Mouse (Mus musculus): ENCODE measurements at regions not wholly inside any gene's neighbourhood (a gene's known extent, or its start where the extent isn't known, plus 50 kb on each side); places are given as distances from the start of the nearest gene placed in this dataset.

- no peak overlapping the region for H3K4me3 ChIP-seq (ENCODE audit: low read depth, low read length)
- no peaks in the 10 kb centered on the region for H3K36me3 ChIP-seq (ENCODE audit: control insufficient read depth, insufficient read depth, low read length)
- ATAC-seq (ENCODE audit: insufficient number of reproducible peaks, low FRiP score, low TSS enrichment, low read depth) (no peak), DNase-seq (ENCODE audit: low spot score) (no peak)
- no peak overlapping the region for H3K9ac ChIP-seq (ENCODE audit: low read length)
- H3K9me3 ChIP-seq (ENCODE audit: control insufficient read depth, low read length): no peaks in the 10 kb centered on the region
- H3K27ac ChIP-seq (replicated peaks; ENCODE audit: low read depth, low read length): no peak overlapping the region
- H3K4me2 ChIP-seq (ENCODE audit: low read depth, severe bottlenecking): no peak overlapping the region
- H3K27me3 ChIP-seq (ENCODE audit: control insufficient read depth, insufficient read depth, low read length): no peaks in the 10 kb centered on the region
- WGBS: 41% methylated on average over 4 of the region's 4 CpGs
- H3K4me1 ChIP-seq (ENCODE audit: control insufficient read depth, insufficient read depth, low read length): peaks cover 9% of the 10 kb centered on the region
Measured at GRCm38 (mm10) chr8:89273276-89273675, 229.3 kb upstream of the Sall1 start.

GRCm38 (mm10) chr8:89272381-89272815 is 228.4 kb upstream of the Sall1 start:
- Histone ChIP-seq H3K27me3 (ENCODE audit: control insufficient read depth, insufficient read depth, low read length) (no peaks in the 10 kb centered on the region), H3K4me2 (ENCODE audit: low read depth, severe bottlenecking) (peak overlapping the region; percentile 61), H3K36me3 (ENCODE audit: control insufficient read depth, insufficient read depth, low read length) (no peaks in the 10 kb centered on the region), H3K9me3 (ENCODE audit: control insufficient read depth, low read length) (no peaks in the 10 kb centered on the region), H3K4me1 (ENCODE audit: control insufficient read depth, insufficient read depth, low read length) (peaks cover 9% of the 10 kb centered on the region), H3K4me3 (ENCODE audit: low read depth, low read length) (peak overlapping the region; percentile 19), H3K27ac (replicated peaks; ENCODE audit: low read depth, low read length) (no peak overlapping the region), H3K9ac (ENCODE audit: low read length) (peak overlapping the region; percentile 40)
- no peak for ATAC-seq (ENCODE audit: insufficient number of reproducible peaks, low FRiP score, low TSS enrichment, low read depth)
- WGBS: under 1% methylated on average over 28 of the region's 28 CpGs
- DNase-seq (ENCODE audit: low spot score): peak; percentile 73

DNA sequence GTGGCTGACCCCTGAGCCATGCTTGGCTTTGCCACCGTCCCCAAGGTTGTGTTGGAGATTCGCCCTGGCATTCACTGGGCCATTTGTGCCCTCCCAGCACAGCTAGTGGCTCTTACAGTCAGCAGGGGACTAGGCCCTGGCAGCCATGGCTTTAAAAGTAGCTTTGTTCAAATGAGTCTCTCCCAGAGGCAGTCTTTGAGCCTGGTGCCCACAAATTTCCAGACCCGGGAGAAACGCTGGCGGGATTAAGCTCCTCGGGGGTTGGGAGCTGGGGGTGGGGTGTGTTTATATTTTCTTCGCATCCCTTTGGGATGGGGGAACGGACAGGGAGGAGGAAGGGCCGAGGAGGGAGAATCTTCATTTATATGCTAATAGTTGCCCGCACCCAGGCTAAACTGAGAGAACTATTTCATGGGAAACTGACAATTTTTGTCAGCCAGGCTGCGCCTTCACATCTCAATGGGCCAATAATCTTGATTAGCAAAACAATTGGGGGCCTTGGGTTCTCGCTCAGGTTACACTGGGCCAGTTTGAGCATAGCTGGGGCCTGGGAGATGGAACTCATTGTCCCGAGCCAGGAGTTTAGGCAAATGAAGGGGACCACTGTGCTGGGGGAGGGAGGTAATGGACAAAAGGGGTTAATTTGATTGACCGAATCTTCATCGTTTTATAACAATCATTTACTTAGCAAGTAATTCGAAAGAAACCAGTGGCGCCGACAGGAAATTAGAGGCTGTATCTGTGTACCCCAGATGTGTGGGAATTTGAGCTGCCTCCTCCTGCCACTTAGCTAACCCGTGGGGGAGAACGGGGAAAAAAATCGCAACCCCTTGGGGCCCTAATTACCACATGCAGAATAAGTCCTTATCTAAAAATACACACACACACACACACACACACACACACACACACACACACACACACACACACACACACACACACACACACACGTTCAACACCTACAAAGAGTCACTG is 227.7 kb upstream of the Sall1 start:
- Histone ChIP-seq H3K9me3 (ENCODE audit: control insufficient read depth, low read length) (no peaks in the 10 kb centered on the region), H3K4me3 (ENCODE audit: low read depth, low read length) (peak overlapping the region; percentile 19), H3K9ac (ENCODE audit: low read length) (no peak overlapping the region; the same call in 1 of the 2 replicates), H3K4me2 (ENCODE audit: low read depth, severe bottlenecking) (peak overlapping the region; percentile 61), H3K27ac (replicated peaks; ENCODE audit: low read depth, low read length) (no peak overlapping the region), H3K27me3 (ENCODE audit: control insufficient read depth, insufficient read depth, low read length) (no peaks in the 10 kb centered on the region), H3K4me1 (ENCODE audit: control insufficient read depth, insufficient read depth, low read length) (peaks cover 9% of the 10 kb centered on the region), H3K36me3 (ENCODE audit: control insufficient read depth, insufficient read depth, low read length) (no peaks in the 10 kb centered on the region)
- ATAC-seq (ENCODE audit: insufficient number of reproducible peaks, low FRiP score, low TSS enrichment, low read depth): no peak
- DNase-seq (ENCODE audit: low spot score): peak; percentile 46
- 6% methylated on average over 22 of the region's 22 CpGs for WGBS

DNA sequence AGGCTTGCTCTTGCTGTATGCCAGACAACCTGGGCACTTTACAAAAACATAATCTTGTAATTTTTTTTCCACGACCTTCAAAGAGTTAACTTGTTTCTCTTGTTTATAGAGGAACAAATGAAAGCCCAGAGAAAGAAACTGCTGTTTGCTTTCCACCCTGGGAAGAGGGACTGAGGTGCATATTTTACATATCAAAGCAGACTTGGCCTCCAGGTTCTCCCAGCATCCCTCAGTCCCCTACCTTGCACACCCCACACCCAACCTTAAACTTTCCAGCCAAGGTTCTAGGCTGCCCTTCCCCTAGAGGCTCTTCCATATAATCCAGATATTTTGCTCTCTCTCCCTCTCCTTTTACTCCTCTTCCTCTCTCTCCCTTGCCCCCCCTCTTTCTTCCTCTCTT is 226.0 kb upstream of the Sall1 start:
- ATAC-seq (ENCODE audit: insufficient number of reproducible peaks, low FRiP score, low TSS enrichment, low read depth) (no peak), DNase-seq (ENCODE audit: low spot score) (no peak)
- Histone ChIP-seq H3K27me3 (ENCODE audit: control insufficient read depth, insufficient read depth, low read length) (no peaks in the 10 kb centered on the region), H3K4me1 (ENCODE audit: control insufficient read depth, insufficient read depth, low read length) (peaks cover 9% of the 10 kb centered on the region), H3K36me3 (ENCODE audit: control insufficient read depth, insufficient read depth, low read length) (no peaks in the 10 kb centered on the region), H3K9me3 (ENCODE audit: control insufficient read depth, low read length) (no peaks in the 10 kb centered on the region; the same call in 1 of the 2 replicates), H3K4me2 (ENCODE audit: low read depth, severe bottlenecking) (no peak overlapping the region), H3K9ac (ENCODE audit: low read length) (no peak overlapping the region), H3K4me3 (ENCODE audit: low read depth, low read length) (no peak overlapping the region), H3K27ac (replicated peaks; ENCODE audit: low read depth, low read length) (no peak overlapping the region)
- WGBS: 21% methylated on average over 1 of the region's 1 CpGs

GRCm38 (mm10) chr8:89261163-89261812 is 217.3 kb upstream of the Sall1 start:
- Histone ChIP-seq H3K4me1 (ENCODE audit: control insufficient read depth, insufficient read depth, low read length) (0 out of 2 replicates have a peak, but pooled peaks cover 6% of the 10 kb centered on the region), H3K36me3 (ENCODE audit: control insufficient read depth, insufficient read depth, low read length) (no peaks in the 10 kb centered on the region), H3K4me2 (ENCODE audit: low read depth, severe bottlenecking) (no peak overlapping the region), H3K9ac (ENCODE audit: low read length) (no peak overlapping the region), H3K9me3 (ENCODE audit: control insufficient read depth, low read length) (peaks cover 3% of the 10 kb centered on the region; the same call in 1 of the 2 replicates), H3K4me3 (ENCODE audit: low read depth, low read length) (no peak overlapping the region), H3K27ac (replicated peaks; ENCODE audit: low read depth, low read length) (no peak overlapping the region), H3K27me3 (ENCODE audit: control insufficient read depth, insufficient read depth, low read length) (no peaks in the 10 kb centered on the region)
- 32% methylated on average over 15 of the region's 15 CpGs for WGBS
- peak; percentile 51 for DNase-seq (ENCODE audit: low spot score)
- ATAC-seq (ENCODE audit: insufficient number of reproducible peaks, low FRiP score, low TSS enrichment, low read depth): no peak

GRCm38 (mm10) chr8:89259881-89260280 is 215.9 kb upstream of the Sall1 start:
- no peaks in the 10 kb centered on the region for H3K36me3 ChIP-seq (ENCODE audit: control insufficient read depth, insufficient read depth, low read length)
- DNase-seq (ENCODE audit: low spot score) (no peak), ATAC-seq (ENCODE audit: insufficient number of reproducible peaks, low FRiP score, low TSS enrichment, low read depth) (no peak)
- peaks cover 3% of the 10 kb centered on the region; the same call in 1 of the 2 replicates for H3K9me3 ChIP-seq (ENCODE audit: control insufficient read depth, low read length)
- H3K4me3 ChIP-seq (ENCODE audit: low read depth, low read length): no peak overlapping the region
- 59% methylated on average over 5 of the region's 5 CpGs for WGBS
- no peak overlapping the region for H3K4me2 ChIP-seq (ENCODE audit: low read depth, severe bottlenecking)
- no peaks in the 10 kb centered on the region for H3K27me3 ChIP-seq (ENCODE audit: control insufficient read depth, insufficient read depth, low read length)
- no peak overlapping the region for H3K9ac ChIP-seq (ENCODE audit: low read length)
- H3K27ac ChIP-seq (replicated peaks; ENCODE audit: low read depth, low read length): no peak overlapping the region
- 0 out of 2 replicates have a peak, but pooled peaks cover 6% of the 10 kb centered on the region for H3K4me1 ChIP-seq (ENCODE audit: control insufficient read depth, insufficient read depth, low read length)

DNA sequence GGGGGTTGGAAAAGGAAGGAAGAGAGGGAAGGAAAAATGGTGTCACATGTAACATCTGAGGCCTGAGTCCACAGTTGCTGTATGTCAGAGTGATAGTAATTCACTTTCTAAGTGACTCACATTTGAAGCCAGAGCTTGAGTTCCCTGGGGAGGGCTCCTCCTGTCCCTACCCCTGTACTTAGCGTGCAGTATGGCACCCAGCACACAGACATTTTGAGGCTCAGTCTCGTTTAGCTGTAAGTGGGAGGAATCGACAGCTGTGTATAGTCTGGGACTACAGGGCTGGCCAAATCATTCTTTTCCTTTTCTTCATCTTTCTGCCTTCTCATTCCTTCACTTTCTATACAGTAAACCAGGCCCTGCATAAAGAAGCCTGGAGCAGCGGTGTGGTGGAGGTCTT is 202.4 kb upstream of the Sall1 start:
- no peak for DNase-seq (ENCODE audit: low spot score)
- ATAC-seq (ENCODE audit: insufficient number of reproducible peaks, low FRiP score, low TSS enrichment, low read depth): no peak

DNA sequence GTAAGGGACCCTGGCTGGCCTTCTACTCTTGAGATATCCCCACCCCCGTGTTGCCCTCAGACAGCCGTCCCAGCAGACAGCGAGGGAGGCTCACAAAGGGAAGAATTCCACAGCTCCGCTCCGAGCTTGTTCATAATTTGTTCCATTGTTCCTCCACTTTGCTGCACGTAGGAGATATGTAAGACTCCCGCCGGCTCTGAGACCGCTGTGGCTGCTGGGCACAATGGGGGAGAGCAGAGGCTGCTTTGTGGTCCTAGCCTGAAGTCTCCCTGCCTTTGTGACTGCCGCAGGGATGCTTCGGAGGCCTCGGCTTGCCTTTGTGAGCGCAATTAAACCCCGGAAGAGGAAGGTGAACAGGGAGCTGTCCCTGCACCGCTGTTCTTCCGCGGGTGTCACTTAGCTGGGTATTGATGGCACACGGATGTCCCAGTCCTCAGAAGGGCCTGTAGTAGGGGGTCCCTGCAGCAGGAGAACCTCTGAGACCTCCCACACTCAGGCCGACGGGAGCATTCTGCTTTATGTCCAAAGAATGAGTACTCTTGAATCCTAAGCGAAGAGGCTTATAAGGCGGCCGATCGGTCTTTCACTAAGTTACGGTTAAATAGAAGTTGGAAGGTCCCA is 201.3 kb upstream of the Sall1 start:
- Histone ChIP-seq H3K4me3 (ENCODE audit: low read depth, low read length) (no peak overlapping the region), H3K27ac (replicated peaks; ENCODE audit: low read depth, low read length) (no peak overlapping the region), H3K4me1 (ENCODE audit: control insufficient read depth, insufficient read depth, low read length) (peaks cover 9% of the 10 kb centered on the region), H3K9me3 (ENCODE audit: control insufficient read depth, low read length) (no peaks in the 10 kb centered on the region), H3K36me3 (ENCODE audit: control insufficient read depth, insufficient read depth, low read length) (no peaks in the 10 kb centered on the region), H3K9ac (ENCODE audit: low read length) (peak overlapping the region; percentile 39), H3K4me2 (ENCODE audit: low read depth, severe bottlenecking) (peak overlapping the region; percentile 29; the same call in 1 of the 2 replicates), H3K27me3 (ENCODE audit: control insufficient read depth, insufficient read depth, low read length) (no peaks in the 10 kb centered on the region)
- DNase-seq (ENCODE audit: low spot score): peak; percentile 54
- no peak for ATAC-seq (ENCODE audit: insufficient number of reproducible peaks, low FRiP score, low TSS enrichment, low read depth)
- WGBS: 25% methylated on average over 25 of the region's 25 CpGs

More for the DNA sequence above, 202.4 kb upstream of the Sall1 start:
- H3K27ac ChIP-seq (replicated peaks; ENCODE audit: low read depth, low read length): no peak overlapping the region
- 80% methylated on average over 4 of the region's 4 CpGs for WGBS
- H3K4me3 ChIP-seq (ENCODE audit: low read depth, low read length): no peak overlapping the region
- H3K4me2 ChIP-seq (ENCODE audit: low read depth, severe bottlenecking): no peak overlapping the region
- H3K9ac ChIP-seq (ENCODE audit: low read length): no peak overlapping the region
- H3K9me3 ChIP-seq (ENCODE audit: control insufficient read depth, low read length): no peaks in the 10 kb centered on the region
- peaks cover 9% of the 10 kb centered on the region for H3K4me1 ChIP-seq (ENCODE audit: control insufficient read depth, insufficient read depth, low read length)
- H3K27me3 ChIP-seq (ENCODE audit: control insufficient read depth, insufficient read depth, low read length): no peaks in the 10 kb centered on the region
- no peaks in the 10 kb centered on the region for H3K36me3 ChIP-seq (ENCODE audit: control insufficient read depth, insufficient read depth, low read length)
